Mouse (Mus musculus): ENCODE measurements around the gene Krr1. TPM values are rescaled to one million over a fixed set of nuclear protein-coding genes. Genes with fewer than 3 reads are reported as not detected.
A peak's percentile ranks its signal among the peaks of the same experiment; 100 is the strongest.

The Krr1 gene
- 37.1 and 40.0 TPM in 2 replicates for polyA plus RNA-seq (2016; fragmentation: Nextera tagmentation; extraction: Ambion mirVana)

GRCm38 (mm10) chr10:111972542-111973361 lies at the start of gene Krr1:
Krr1 (plus strand) TSS chr10:111972664.
- H3K4me2 ChIP-seq, result peak within 1 kb of the TSS; percentile 80
- peak within 1 kb of the TSS; percentile 72 for H3K27ac ChIP-seq
- WGBS (ENCODE audit: insufficient replicate concordance), result under 1% methylated on average over 51 of the region's 51 CpGs
- peak within 1 kb of the TSS; percentile 85 for H3K4me3 ChIP-seq
- H3K9me3 ChIP-seq (replicated peaks), result no peaks in the 10 kb centered on the region
- no peaks in the 10 kb centered on the region; the same call in 1 of the 2 replicates for H3K27me3 ChIP-seq (replicated peaks)
- peak within 1 kb of the TSS; percentile 83 for H3K9ac ChIP-seq
- H3K4me1 ChIP-seq, result peaks cover 14% of the 10 kb centered on the region
- H3K36me3 ChIP-seq, result peaks cover 27% of the 10 kb centered on the region
- ATAC-seq, result peak; percentile 98

DNA sequence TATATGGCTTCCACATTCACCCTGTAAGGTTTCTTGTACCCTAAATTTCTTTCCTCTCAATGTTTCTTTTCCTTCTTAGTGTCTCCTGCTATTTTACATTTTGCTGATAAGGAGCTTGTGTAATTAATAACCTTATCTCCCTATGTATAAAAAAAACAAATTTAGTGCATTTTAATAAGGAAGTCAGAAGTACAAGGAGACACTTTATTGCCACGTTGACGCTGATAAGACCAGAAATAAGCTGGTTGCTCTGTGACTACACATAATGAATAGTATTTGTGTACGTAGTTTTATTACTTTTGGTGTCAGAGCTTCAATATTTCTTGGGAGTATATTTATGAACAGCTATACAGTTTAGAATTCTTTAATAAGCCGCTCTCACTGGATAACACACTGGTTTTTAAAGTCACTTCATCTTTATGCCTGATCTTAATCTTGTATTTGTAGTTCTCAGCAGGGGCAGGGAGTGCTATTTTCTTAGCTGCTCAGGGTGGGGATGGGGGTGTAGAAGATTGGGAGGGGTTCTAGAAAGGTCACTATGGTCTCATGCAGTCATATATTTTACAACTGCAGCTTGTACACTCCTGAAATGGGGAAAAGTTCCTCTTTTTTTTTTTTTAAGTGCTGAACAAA lies 48.8 kb upstream of the Krr1 start:
- Histone ChIP-seq H3K4me1 (peaks cover 26% of the 10 kb centered on the region), H3K36me3 (no peaks in the 10 kb centered on the region), H3K9ac (no peak overlapping the region), H3K27me3 (replicated peaks) (peaks cover 6% of the 10 kb centered on the region; the same call in 1 of the 2 replicates), H3K4me3 (no peak overlapping the region), H3K27ac (no peak overlapping the region), H3K4me2 (no peak overlapping the region), H3K9me3 (replicated peaks) (no peaks in the 10 kb centered on the region)
- 61% methylated on average over 4 of the region's 4 CpGs for WGBS (ENCODE audit: insufficient replicate concordance)
- ATAC-seq, result no peak

- WGBS (ENCODE audit: insufficient replicate concordance), result 12% methylated on average over 3 of the region's 3 CpGs
- Histone ChIP-seq H3K4me1 (peaks cover 26% of the 10 kb centered on the region), H3K36me3 (no peaks in the 10 kb centered on the region), H3K27me3 (replicated peaks) (peaks cover 6% of the 10 kb centered on the region; the same call in 1 of the 2 replicates), H3K27ac (no peak overlapping the region), H3K9me3 (replicated peaks) (no peaks in the 10 kb centered on the region), H3K9ac (no peak overlapping the region), H3K4me3 (no peak overlapping the region), H3K4me2 (no peak overlapping the region)
- ATAC-seq, result peak; percentile 64; the same call in 1 of the 2 replicates
These were observed 48.3 kb upstream of the Krr1 start for GRCm38 (mm10) chr10:111924141-111924540.

DNA sequence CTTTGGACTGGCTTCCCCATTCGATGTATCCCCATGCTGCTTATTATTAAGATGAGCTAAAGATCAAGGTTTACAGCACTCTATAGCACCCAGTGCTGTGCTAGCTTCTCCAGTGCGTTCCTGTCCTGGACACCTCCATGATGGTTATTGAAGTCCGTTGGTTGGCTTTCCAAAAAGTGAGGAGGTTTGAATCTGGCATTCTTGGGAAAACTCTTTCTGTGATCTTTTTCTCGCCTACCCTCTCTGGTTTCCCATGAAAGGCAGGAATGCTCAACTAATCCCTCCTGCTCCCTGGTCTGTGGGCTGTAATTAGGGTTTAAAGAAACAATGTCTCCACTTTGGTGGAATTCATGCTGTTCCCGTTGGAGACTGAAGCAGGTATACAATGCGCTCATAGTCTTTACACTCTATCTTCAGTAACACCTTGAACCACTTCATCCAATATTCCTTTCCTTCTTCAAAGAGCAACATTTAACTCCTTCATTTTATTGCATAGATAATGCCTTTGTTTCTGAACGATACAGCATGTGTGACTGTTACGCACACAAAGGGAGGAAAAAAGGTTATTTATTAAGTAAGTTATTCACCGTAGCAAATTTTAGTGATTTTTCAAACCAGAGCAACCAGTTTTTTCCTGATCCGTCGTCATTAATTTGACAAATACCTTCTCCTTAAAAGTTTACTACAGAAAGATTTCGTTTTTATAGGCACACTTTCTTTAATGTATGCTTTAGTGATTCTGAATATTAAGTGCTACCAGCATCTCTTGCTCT lies 47.6 kb upstream of the Krr1 start:
- H3K4me3 ChIP-seq, result no peak overlapping the region
- H3K9me3 ChIP-seq (replicated peaks), result no peaks in the 10 kb centered on the region
- ATAC-seq, result no peak
- H3K4me2 ChIP-seq, result no peak overlapping the region
- H3K27me3 ChIP-seq (replicated peaks), result peaks cover 6% of the 10 kb centered on the region; the same call in 1 of the 2 replicates
- no peak overlapping the region for H3K27ac ChIP-seq
- H3K9ac ChIP-seq, result no peak overlapping the region
- peaks cover 19% of the 10 kb centered on the region for H3K4me1 ChIP-seq
- 51% methylated on average over 12 of the region's 12 CpGs for WGBS (ENCODE audit: insufficient replicate concordance)
- H3K36me3 ChIP-seq, result no peaks in the 10 kb centered on the region

- H3K4me3 ChIP-seq, result no peak overlapping the region
- 3% methylated on average over 10 of the region's 10 CpGs for WGBS (ENCODE audit: insufficient replicate concordance)
- no peaks in the 10 kb centered on the region for H3K9me3 ChIP-seq (replicated peaks)
- H3K4me2 ChIP-seq, result no peak overlapping the region
- peaks cover 14% of the 10 kb centered on the region for H3K4me1 ChIP-seq
- H3K36me3 ChIP-seq, result no peaks in the 10 kb centered on the region
- H3K27me3 ChIP-seq (replicated peaks), result peaks cover 6% of the 10 kb centered on the region; the same call in 1 of the 2 replicates
- H3K27ac ChIP-seq, result no peak overlapping the region
- no peak for ATAC-seq
- H3K9ac ChIP-seq, result no peak overlapping the region
These were observed 47.0 kb upstream of the Krr1 start for GRCm38 (mm10) chr10:111925489-111925860.

DNA sequence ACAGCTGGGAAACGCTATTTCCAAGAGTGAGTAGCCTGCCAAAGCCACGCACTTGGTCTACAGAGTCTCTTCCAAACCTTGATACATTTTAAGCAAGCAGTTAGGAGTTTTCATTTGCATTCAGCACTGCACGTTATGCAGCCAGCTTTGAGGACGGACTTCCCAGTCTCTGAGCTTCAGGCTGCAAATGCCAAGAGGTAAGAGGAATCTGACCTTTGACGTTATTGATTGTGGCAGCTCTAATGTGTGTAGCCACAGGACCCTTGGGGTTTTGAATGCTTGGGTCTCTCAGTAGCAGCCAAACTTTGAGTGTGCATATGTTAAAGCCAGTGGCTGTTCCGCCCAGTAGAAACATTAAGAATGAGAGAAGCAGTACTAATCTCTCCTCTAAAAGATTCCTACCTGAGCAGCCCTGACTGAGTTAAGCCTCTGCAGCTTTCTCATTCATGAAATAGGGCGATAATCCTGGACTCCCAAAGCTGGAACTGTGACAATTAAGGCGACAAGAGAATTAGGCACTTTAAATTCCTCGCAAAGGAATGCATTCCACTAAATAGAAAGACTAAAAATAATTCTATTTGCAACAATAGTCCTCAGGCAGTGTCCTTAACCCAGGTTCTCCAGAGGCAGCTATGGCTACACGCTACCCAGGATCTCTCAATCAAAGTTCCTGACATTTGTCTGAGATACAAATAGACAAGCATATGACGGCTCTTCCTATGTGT lies 39.7 kb upstream of the Krr1 start:
- H3K36me3 ChIP-seq, result no peaks in the 10 kb centered on the region
- H3K4me2 ChIP-seq, result no peak overlapping the region
- no peak overlapping the region for H3K4me3 ChIP-seq
- no peaks in the 10 kb centered on the region for H3K27me3 ChIP-seq (replicated peaks)
- no peak overlapping the region for H3K9ac ChIP-seq
- H3K9me3 ChIP-seq (replicated peaks), result no peaks in the 10 kb centered on the region
- WGBS (ENCODE audit: insufficient replicate concordance), result 61% methylated on average over 11 of the region's 11 CpGs
- no peak for ATAC-seq
- H3K4me1 ChIP-seq, result peaks cover 6% of the 10 kb centered on the region; the same call in 1 of the 2 replicates
- no peak overlapping the region for H3K27ac ChIP-seq

- H3K9ac ChIP-seq, result no peak overlapping the region
- H3K27ac ChIP-seq, result no peak overlapping the region
- H3K36me3 ChIP-seq, result no peaks in the 10 kb centered on the region
- H3K4me3 ChIP-seq, result no peak overlapping the region
- H3K4me2 ChIP-seq, result no peak overlapping the region
- no peaks in the 10 kb centered on the region for H3K9me3 ChIP-seq (replicated peaks)
- no peak for ATAC-seq
- H3K27me3 ChIP-seq (replicated peaks), result no peaks in the 10 kb centered on the region
- WGBS (ENCODE audit: insufficient replicate concordance), result 81% methylated on average over 2 of the region's 2 CpGs
- H3K4me1 ChIP-seq, result no peaks in the 10 kb centered on the region
These were observed 37.3 kb upstream of the Krr1 start for GRCm38 (mm10) chr10:111935207-111935606.

GRCm38 (mm10) chr10:111936021-111936420 lies 36.4 kb upstream of the Krr1 start:
- Histone ChIP-seq H3K4me2 (no peak overlapping the region), H3K4me1 (no peaks in the 10 kb centered on the region), H3K36me3 (no peaks in the 10 kb centered on the region), H3K9me3 (replicated peaks) (no peaks in the 10 kb centered on the region), H3K4me3 (no peak overlapping the region), H3K27ac (peak overlapping the region; percentile 12; the same call in 1 of the 2 replicates), H3K27me3 (replicated peaks) (no peaks in the 10 kb centered on the region), H3K9ac (no peak overlapping the region)
- ATAC-seq, result no peak
- 63% methylated on average over 4 of the region's 4 CpGs for WGBS (ENCODE audit: insufficient replicate concordance)

DNA sequence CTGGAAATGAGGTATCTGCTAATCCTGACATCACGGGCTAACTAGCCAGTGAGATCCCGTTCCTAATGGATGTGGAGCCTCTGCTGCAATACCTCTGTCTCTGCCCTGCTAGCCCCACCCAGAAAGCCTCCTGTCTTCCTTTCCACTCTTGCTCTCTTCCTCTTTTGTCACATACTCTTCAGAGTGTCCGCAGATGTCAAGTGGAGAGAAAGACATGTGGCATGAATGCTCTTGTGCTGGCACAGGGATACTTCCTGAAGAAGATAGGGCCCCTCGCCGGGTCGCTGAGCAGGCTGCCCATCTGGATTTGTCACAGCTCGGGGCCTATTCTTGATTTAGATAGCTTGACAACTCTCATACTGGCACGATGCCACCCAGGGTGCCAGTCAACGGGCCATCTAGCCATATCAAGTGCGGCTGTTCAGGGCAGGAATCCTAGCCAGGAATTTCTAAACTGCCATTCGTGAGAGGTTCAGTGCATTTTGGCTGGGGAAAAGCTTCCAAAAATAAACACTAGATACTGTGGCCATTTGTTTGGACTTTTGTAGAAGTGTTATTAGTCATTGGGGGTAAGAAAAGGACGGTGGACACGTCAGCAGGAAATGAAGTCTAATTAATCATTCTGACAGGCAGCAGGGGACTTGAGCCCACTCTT lies 35.8 kb upstream of the Krr1 start:
- Histone ChIP-seq H3K4me3 (no peak overlapping the region), H3K4me1 (no peaks in the 10 kb centered on the region), H3K27ac (peak overlapping the region; percentile 12; the same call in 1 of the 2 replicates), H3K36me3 (no peaks in the 10 kb centered on the region), H3K9ac (no peak overlapping the region), H3K27me3 (replicated peaks) (no peaks in the 10 kb centered on the region), H3K4me2 (no peak overlapping the region), H3K9me3 (replicated peaks) (no peaks in the 10 kb centered on the region)
- WGBS (ENCODE audit: insufficient replicate concordance), result 34% methylated on average over 13 of the region's 13 CpGs
- no peak for ATAC-seq

- Histone ChIP-seq H3K36me3 (no peaks in the 10 kb centered on the region), H3K4me3 (no peak overlapping the region), H3K27ac (no peak overlapping the region), H3K4me1 (no peaks in the 10 kb centered on the region), H3K27me3 (replicated peaks) (no peaks in the 10 kb centered on the region), H3K9ac (no peak overlapping the region), H3K9me3 (replicated peaks) (no peaks in the 10 kb centered on the region), H3K4me2 (no peak overlapping the region)
- 60% methylated on average over 5 of the region's 5 CpGs for WGBS (ENCODE audit: insufficient replicate concordance)
- ATAC-seq, result no peak
These were observed 35.3 kb upstream of the Krr1 start for GRCm38 (mm10) chr10:111937146-111937534.

GRCm38 (mm10) chr10:111943026-111943425 lies 29.4 kb upstream of the Krr1 start:
- Histone ChIP-seq H3K4me1 (no peaks in the 10 kb centered on the region), H3K27ac (no peak overlapping the region), H3K27me3 (replicated peaks) (no peaks in the 10 kb centered on the region), H3K4me3 (no peak overlapping the region), H3K4me2 (no peak overlapping the region), H3K9ac (no peak overlapping the region), H3K9me3 (replicated peaks) (no peaks in the 10 kb centered on the region), H3K36me3 (no peaks in the 10 kb centered on the region)
- no peak for ATAC-seq
- 70% methylated on average over 7 of the region's 7 CpGs for WGBS (ENCODE audit: insufficient replicate concordance)

Data from liver, embryonic 12.5 days (tissue).